ENCODE assay signal across 9 mouse cellular contexts in genomic region chr6:127767201-127767705, GRCm38 (mm10). TPM values are rescaled to one million over a fixed set of nuclear protein-coding genes. Genes with fewer than 3 reads are reported as not detected.
DNase-seq lines count a peak whose midpoint lies in the region; ATAC-seq lines count a peak whose summit lies in the region.
"Had no signal": no experiment of that assay in that cellular context is flagged by ENCODE, and none has a peak within 500 bp of the region (broad histone marks: within the 10 kb centered on the region; RNA-seq: fewer than 3 reads in every experiment).

No protein-coding gene starts in this region.

- peak overlapping the region; percentile 81 for H3K4me2 ChIP-seq in heart, embryonic 13.5 days
- H3K4me2 ChIP-seq in hindbrain, embryonic 12.5 days (replicated peaks), result peak overlapping the region; percentile 89
- H3K4me2 ChIP-seq in limb, embryonic 13.5 days (replicated peaks), result peak overlapping the region; percentile 90
- peak overlapping the region; percentile 40 for H3K4me2 ChIP-seq in stomach, embryonic 16.5 days (ENCODE audit: low read depth, low read length)

- H3K27ac ChIP-seq in heart, embryonic 13.5 days (replicated peaks), result peak overlapping the region; percentile 80
- peak overlapping the region; percentile 90 for H3K27ac ChIP-seq in hindbrain, embryonic 12.5 days
- no peak overlapping the region for H3K27ac ChIP-seq in limb, embryonic 13.5 days
- no peak overlapping the region for H3K27ac ChIP-seq in stomach, embryonic 16.5 days (ENCODE audit: low read length)

- intact Hi-C loops in heart, postnatal 14 days (cut with DNase I), result no loop called here

- WGBS in heart, embryonic 13.5 days, result 1% methylated on average over 18 of the region's 18 CpGs
- WGBS in hindbrain, embryonic 12.5 days, result under 1% methylated on average over 18 of the region's 18 CpGs
- 2% methylated on average over 18 of the region's 18 CpGs for WGBS in limb, embryonic 13.5 days
- 2% methylated on average over 18 of the region's 18 CpGs for WGBS in stomach, embryonic 16.5 days

- no peak for ATAC-seq in heart, embryonic 13.5 days (ENCODE audit: extremely low read depth, insufficient number of reproducible peaks, low FRiP score, low TSS enrichment)
- ATAC-seq in hindbrain, embryonic 12.5 days (ENCODE audit: low FRiP score), result peak; percentile 14
- ATAC-seq in limb, embryonic 13.5 days (ENCODE audit: low FRiP score, low read depth), result peak; percentile 20; the same call in 1 of the 2 replicates
- no peak for ATAC-seq in stomach, embryonic 16.5 days (ENCODE audit: insufficient read depth, low FRiP score)
- ATAC-seq in granulocyte monocyte progenitor cell, adult 5-6 weeks (replicated peaks; ENCODE audit: poor library complexity, severe bottlenecking), result no peak

- no peaks in the 10 kb centered on the region for H3K9me3 ChIP-seq in heart, embryonic 13.5 days
- H3K9me3 ChIP-seq in hindbrain, embryonic 12.5 days (replicated peaks), result no peaks in the 10 kb centered on the region
- no peaks in the 10 kb centered on the region for H3K9me3 ChIP-seq in limb, embryonic 13.5 days
- H3K9me3 ChIP-seq in stomach, embryonic 16.5 days (replicated peaks; ENCODE audit: control insufficient read depth, low read length), result no peaks in the 10 kb centered on the region

- no peaks in the 10 kb centered on the region for H3K36me3 ChIP-seq in heart, embryonic 13.5 days
- no peaks in the 10 kb centered on the region for H3K36me3 ChIP-seq in hindbrain, embryonic 12.5 days
- H3K36me3 ChIP-seq in limb, embryonic 13.5 days, result no peaks in the 10 kb centered on the region
- H3K36me3 ChIP-seq in stomach, embryonic 16.5 days (ENCODE audit: control insufficient read depth, insufficient read depth, low read length), result no peaks in the 10 kb centered on the region

- peak overlapping the region; percentile 57 for H3K9ac ChIP-seq in heart, embryonic 13.5 days
- H3K9ac ChIP-seq in hindbrain, embryonic 12.5 days, result peak overlapping the region; percentile 81
- no peak overlapping the region for H3K9ac ChIP-seq in limb, embryonic 13.5 days
- no peak overlapping the region for H3K9ac ChIP-seq in stomach, embryonic 16.5 days (ENCODE audit: low read length)

- no peak for DNase-seq in heart, postnatal 14 days
- DNase-seq in cerebellum, postnatal 36 days, result peak; percentile 31 to 55
- no peak for DNase-seq in kidney, adult 9 months

- peaks cover 94% of the 10 kb centered on the region for H3K27me3 ChIP-seq in heart, embryonic 13.5 days (replicated peaks)
- H3K27me3 ChIP-seq in hindbrain, embryonic 12.5 days, result peaks cover 35% of the 10 kb centered on the region
- peaks cover 98% of the 10 kb centered on the region for H3K27me3 ChIP-seq in limb, embryonic 13.5 days
- H3K27me3 ChIP-seq in stomach, embryonic 16.5 days (ENCODE audit: control insufficient read depth, insufficient read depth, low read length), result peaks cover 70% of the 10 kb centered on the region

- peak overlapping the region; percentile 56 for H3K4me3 ChIP-seq in heart, embryonic 13.5 days
- H3K4me3 ChIP-seq in hindbrain, embryonic 12.5 days, result peak overlapping the region; percentile 78
- peak overlapping the region; percentile 53 for H3K4me3 ChIP-seq in limb, embryonic 13.5 days
- peak overlapping the region; percentile 26 for H3K4me3 ChIP-seq in stomach, embryonic 16.5 days (replicated peaks; ENCODE audit: low read length)

- peaks cover 48% of the 10 kb centered on the region for H3K4me1 ChIP-seq in heart, embryonic 13.5 days
- peaks cover 52% of the 10 kb centered on the region for H3K4me1 ChIP-seq in hindbrain, embryonic 12.5 days
- H3K4me1 ChIP-seq in limb, embryonic 13.5 days, result peaks cover 35% of the 10 kb centered on the region
- no peaks in the 10 kb centered on the region for H3K4me1 ChIP-seq in stomach, embryonic 16.5 days (ENCODE audit: control insufficient read depth, insufficient read depth, low read length)

RNA-seq across cellular contexts. Expression of gene Prmt8, which starts 2.0 kb away (rescaled TPM):
- polyA plus RNA-seq in heart, embryonic 13.5 days (2015; fragmentation: Nextera tagmentation; extraction: Ambion mirVana), result 0.28 and 0.29 TPM in 2 replicates
- total RNA-seq in heart, postnatal 14 days (2021), result not detected
- polyA plus RNA-seq in hindbrain, embryonic 12.5 days (2016; fragmentation: Nextera tagmentation; extraction: Ambion mirVana), result 38.0 and 39.9 TPM in 2 replicates
- 0.11 and 0.17 TPM in 2 replicates for polyA plus RNA-seq in limb, embryonic 13.5 days (2015; fragmentation: Nextera tagmentation; extraction: Ambion mirVana)
- 0.14 TPM in 1 of 2 replicates, not detected in the other for polyA plus RNA-seq in stomach, embryonic 16.5 days (2015; fragmentation: Nextera tagmentation; extraction: Ambion mirVana)
- total RNA-seq in granulocyte monocyte progenitor cell, adult 5-6 weeks (2014; fragmentation: Nextera tagmentation), result not detected in 2 replicates
- not detected in 2 replicates for total RNA-seq in granulocyte monocyte progenitor cell, adult 5-6 weeks (2017)
- total RNA-seq: MEL had no signal

Comparison
In these comparisons a context has a peak if more than half of its experiments do, and no peak if none do; other contexts are left out.
1. ATAC-seq: peak in hindbrain, embryonic 12.5 days (single experiment) and limb, embryonic 13.5 days (single experiment); none in heart, embryonic 13.5 days (single experiment), stomach, embryonic 16.5 days (single experiment) and granulocyte monocyte progenitor cell, adult 5-6 weeks (single experiment).
2. H3K27ac ChIP-seq: peak in heart, embryonic 13.5 days (single experiment) and hindbrain, embryonic 12.5 days (single experiment); none in limb, embryonic 13.5 days (single experiment) and stomach, embryonic 16.5 days (single experiment).
3. H3K4me2 ChIP-seq: peak in every context shown above with its lines; median percentile 90 in limb, embryonic 13.5 days; 89 in hindbrain, embryonic 12.5 days; 81 in heart, embryonic 13.5 days; 40 in stomach, embryonic 16.5 days.
4. H3K4me3 ChIP-seq: peak in every context shown above with its lines; median percentile 78 in hindbrain, embryonic 12.5 days; 56 in heart, embryonic 13.5 days; 53 in limb, embryonic 13.5 days; 26 in stomach, embryonic 16.5 days.
5. H3K9ac ChIP-seq: peak in heart, embryonic 13.5 days (single experiment) and hindbrain, embryonic 12.5 days (single experiment); none in limb, embryonic 13.5 days (single experiment) and stomach, embryonic 16.5 days (single experiment).
6. DNase-seq: peak in cerebellum, postnatal 36 days (2 of 2); none in heart, postnatal 14 days (0 of 2) and kidney, adult 9 months (single experiment).
7. RNA of gene Prmt8, which starts 2.0 kb away (polyA plus RNA-seq): 38.0 to 39.9 TPM in hindbrain, embryonic 12.5 days; 0.28 to 0.29 TPM in heart, embryonic 13.5 days, 0.11 to 0.17 TPM in limb, embryonic 13.5 days and 0.14 TPM in stomach, embryonic 16.5 days; every median in the first group is over 10 times any median in the second.